Mouse (Mus musculus): ENCODE results near the gene Noto. TPM values are rescaled to one million over a fixed set of nuclear protein-coding genes. Genes with fewer than 3 reads are reported as not detected.

The Noto gene
- not detected in 2 replicates for total RNA-seq (2021)
- long read RNA-seq, experiment 1 = 0 reads
- long read RNA-seq, experiment 2 = 0 reads

GRCm38 (mm10) chr6:85423836-85424379, at the start of gene Noto:
Noto (plus strand) TSS chr6:85423886.
- DNase-seq = peak; percentile 26

DNA sequence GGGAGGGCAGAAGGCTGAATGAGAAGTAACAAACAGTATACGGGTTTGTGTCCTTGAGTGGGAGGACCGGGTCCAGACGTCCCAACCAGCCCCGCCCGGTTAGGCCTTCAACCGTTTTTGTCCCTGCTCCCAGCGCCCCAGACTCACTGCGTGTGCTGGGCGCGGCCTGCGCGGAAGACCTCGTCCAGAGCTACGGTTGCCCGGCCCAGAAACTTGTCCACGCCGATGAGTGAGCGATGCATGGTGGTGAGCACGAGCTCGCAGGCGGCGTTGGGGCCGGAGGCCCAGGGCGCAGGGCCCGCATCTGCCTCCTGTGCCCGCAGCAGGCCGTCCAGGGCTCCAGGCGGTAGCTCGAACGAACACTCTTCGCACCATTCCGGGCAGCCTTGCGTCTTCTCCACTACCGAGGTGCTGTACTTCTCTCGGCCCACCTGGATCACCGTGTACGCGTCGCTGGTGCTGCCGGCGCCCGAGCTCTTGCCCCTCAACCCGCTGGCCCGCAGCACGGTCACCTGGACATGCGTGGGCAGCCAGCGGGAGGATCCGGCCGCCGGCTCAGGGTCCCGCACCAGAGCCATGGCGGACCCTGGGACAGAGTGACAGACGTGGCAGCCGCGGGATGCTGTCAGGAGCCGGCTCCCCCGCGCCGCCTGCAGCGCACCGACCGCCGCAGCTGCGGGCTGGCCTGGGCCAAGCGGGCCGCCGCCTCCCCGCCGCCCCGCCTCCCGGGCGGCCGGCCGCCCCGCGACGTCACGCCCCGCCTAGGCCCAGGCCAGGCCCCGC, 49.5 kb upstream of the Noto start, which contains the start of gene Rab11fip5:
Gene Rab11fip5 (minus strand): TSS at position 684 of the 783 bp plus-strand sequence.
- peak; percentile 66 for DNase-seq

GRCm38 (mm10) chr6:85374734-85375114, 49.0 kb upstream of the Noto start:
- peak; percentile 98 for DNase-seq

DNA sequence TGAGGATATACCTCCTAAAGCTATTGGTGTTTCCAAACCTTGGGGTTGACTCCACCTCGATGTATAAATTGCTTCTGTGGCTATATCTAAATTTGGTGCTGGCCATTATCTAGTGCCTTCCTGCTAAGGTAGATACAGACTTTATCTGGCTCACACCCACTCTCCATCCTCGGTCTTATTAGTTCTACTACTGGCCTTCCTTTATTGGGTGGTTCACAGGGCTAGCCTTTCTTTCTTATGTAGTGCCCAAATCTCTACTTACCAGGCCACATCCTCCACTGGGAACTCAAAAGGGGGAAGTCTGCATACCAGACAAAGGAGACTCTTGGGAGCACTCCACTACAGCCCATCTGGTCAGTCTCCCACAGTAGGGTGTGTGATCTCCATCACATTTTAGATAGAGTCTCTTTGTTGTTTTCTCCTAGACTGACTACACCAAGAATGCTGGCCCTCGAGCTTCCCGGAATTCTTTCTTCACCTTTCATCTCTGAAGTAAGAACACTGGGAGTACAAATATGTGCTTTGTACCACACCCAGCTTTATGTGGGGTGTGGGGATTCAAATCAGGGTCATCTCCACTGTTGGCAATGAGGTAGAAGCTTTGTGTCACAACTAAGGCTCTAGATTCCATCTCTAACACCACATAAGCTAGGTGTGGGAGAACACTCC, 46.5 kb upstream of the Noto start:
- DNase-seq = no peak

- DNase-seq = no peak
Observed at GRCm38 (mm10) chr6:85377876-85378275, 45.8 kb upstream of the Noto start.

- DNase-seq = no peak
Observed at GRCm38 (mm10) chr6:85378629-85379028, 45.1 kb upstream of the Noto start.

DNA sequence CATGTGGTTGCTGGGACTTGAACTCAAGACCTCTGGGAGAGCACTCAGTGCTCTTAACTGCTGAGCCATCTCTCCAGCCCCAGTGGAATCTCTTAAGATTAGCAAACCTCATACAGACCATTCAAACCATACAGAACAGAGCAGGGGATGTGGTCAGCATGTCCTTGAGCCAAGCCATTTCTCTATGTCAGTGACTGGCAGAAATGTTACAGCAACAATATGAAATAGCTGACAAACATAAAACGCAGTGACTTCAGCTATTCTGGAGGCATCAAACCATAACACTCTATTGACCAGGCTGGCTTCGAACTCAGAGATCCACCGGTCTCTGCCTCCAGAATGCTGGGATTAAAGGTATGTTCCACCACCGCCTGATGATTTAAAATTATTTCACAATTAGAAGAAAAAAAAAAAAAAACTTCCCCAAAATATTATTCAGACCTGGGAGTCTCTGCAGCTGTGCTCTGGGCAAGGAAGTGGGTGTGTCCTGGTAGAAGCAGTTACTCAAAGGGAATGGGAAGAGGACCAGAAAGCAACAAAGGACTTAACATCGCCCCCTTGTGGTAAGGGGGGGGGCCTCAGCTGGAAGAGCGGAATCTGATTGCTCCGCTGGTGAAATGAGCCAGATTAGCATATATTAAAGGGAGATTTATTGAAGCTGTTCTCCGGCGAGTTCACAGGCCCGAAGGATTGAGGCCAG, 43.3 kb upstream of the Noto start:
- DNase-seq = peak; percentile 89

GRCm38 (mm10) chr6:85380901-85381647, 42.6 kb upstream of the Noto start:
- DNase-seq = no peak

GRCm38 (mm10) chr6:85381648-85382020, 42.1 kb upstream of the Noto start:
- no peak for DNase-seq

GRCm38 (mm10) chr6:85382791-85383190, 40.9 kb upstream of the Noto start:
- no peak for DNase-seq

DNA sequence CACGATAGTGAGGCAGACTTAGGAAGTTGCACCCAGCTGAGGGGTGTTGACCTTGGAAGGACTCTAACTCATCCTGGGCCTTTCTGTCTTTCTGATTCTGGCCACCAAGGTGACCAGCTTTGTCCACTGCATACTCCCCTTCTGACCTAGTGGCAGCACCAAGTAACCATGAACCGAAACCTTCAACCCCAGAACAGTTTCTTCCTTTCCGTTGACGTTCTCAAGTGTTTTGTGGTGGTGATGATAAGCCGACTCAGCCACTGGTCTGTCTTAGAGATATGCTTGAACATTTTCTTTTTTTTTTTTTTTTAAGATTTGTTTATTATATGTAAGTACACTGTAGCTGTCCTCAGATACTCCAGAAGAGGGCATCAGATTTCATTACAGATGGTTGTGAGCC, 35.1 kb upstream of the Noto start:
- DNase-seq = no peak

GRCm38 (mm10) chr6:85391803-85392202, 31.9 kb upstream of the Noto start:
- peak; percentile 84 for DNase-seq

DNA sequence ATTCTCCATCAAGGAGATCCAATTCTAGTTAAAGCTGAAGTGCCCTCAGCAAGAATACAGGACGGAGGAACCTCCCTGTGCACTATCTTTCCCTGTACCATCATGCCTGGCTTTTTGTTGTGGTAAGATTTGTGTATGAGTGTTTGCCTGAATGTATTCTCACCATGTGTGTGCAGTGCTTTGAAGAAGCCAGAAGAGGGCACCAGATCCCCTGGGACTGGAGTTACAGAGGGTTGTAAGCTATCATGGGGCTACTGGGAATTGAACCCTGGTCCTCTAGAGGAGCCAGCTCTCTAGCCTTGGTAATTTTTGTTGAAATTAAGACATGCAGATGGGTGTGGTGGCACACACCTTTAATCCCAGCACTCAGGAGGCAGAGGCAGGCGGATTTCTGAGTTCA, 28.3 kb upstream of the Noto start:
- DNase-seq = no peak

DNA sequence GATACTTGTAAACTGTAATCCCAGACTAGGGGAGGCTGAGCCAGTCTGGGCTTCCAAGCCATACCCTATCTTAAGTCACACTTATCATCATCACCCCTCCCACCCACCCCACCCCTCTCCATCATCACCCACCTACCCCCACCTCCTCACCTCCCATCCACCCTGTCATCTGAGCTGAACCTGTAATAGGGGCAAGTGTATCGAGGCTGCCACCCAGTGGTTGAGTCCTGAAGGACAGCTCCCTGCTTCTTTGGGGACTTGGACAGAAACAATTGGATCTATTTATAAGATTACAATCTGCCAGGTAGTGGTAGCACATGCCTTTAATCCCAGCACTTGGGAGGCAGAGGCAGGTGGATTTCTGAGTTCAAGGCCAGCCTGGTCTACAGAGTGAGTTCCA, 26.5 kb upstream of the Noto start:
- peak; percentile 59 for DNase-seq

DNA sequence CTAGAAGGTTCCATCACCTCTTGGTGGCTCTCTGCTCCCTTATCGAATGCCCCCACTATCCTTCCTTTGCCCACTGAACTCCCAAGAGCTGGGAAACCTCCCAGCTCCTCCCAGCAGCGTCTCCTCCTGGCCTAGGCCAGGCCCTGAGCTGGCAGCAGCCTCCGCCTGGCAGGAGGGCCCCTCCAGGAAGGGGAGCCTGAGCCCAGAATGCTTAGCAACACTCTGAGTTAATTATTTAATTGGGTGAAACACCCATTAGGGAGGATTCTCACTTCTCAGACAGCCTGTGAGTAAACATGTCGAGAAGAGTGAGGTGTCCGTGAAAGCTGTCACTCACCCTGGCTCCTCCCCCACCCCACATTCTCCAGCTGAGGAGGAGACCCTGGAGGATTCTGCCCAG, 24.0 kb upstream of the Noto start:
- DNase-seq = no peak

DNA sequence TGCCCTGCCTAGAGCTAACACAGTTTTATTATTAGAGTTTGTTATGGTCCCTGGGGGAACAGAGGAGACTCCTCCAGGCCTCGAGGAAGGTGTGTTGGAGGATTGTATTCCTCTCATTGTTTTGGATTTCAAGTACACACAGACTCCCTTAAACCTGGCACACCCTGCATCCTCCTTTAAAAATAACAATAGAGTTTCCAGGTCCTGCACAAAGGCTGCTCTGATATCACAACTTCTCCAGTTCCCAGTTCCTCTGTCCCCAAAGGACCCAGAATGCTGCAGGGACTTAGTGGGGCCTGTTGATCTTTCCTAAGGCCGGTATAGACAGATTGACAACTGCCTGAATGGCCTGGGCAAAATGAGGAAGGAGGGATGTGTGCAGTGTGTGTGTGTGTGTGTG, 21.1 kb upstream of the Noto start:
- DNase-seq = no peak

GRCm38 (mm10) chr6:85403039-85403438, 20.6 kb upstream of the Noto start:
- no peak for DNase-seq

DNA sequence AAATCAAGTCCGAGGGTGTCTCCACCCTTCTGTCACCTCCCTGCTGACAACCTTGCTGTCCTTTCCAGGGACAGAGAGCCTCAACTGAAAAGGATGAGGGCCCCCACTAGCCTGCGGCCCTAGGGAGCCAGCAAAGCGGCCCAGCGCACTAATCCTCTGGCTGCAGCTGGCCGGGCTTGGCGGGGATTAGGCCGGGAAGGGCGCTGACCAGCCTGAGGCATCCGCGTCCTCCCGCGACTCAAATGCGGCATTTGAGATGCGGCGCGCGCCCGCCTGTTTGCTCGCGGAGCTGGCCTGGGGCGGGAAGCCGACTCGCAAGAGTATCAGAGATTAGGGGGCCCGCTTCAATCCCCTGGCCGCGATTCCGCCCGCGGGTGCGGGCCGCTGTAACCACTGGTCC, 14.7 kb upstream of the Noto start:
- peak; percentile 21 for DNase-seq

- DNase-seq = peak; percentile 74
Observed at GRCm38 (mm10) chr6:85410771-85411273, 12.9 kb upstream of the Noto start.

- no peak for DNase-seq
Observed at GRCm38 (mm10) chr6:85415829-85416228, 7.9 kb upstream of the Noto start.

GRCm38 (mm10) chr6:85419150-85419549, 4.5 kb upstream of the Noto start:
- DNase-seq = no peak
